Mouse (Mus musculus) intestine, postnatal 0 days (tissue): Measurements from ENCODE around the gene Acap1. TPM values are rescaled to one million over a fixed set of nuclear protein-coding genes. Genes with fewer than 3 reads are reported as not detected.
A peak's percentile ranks its signal among the peaks of the same experiment; 100 is the strongest.

Source experiments
- ATAC-seq: fragments of 200-750 bp; cut with Nextera tagmentation; 2 replicates; pipeline ENCODE4 v1.8.0; 2017; ENCODE audit warnings: mild to moderate bottlenecking, moderate TSS enrichment, moderate library complexity
- H3K27ac ChIP-seq: fragments of 300-500 bp; sonication (generic); 2 replicates; pipeline ENCODE4 v1.5.1; 2014; ENCODE audit warnings: mild to moderate bottlenecking, low read depth, low read length, moderate library complexity
- H3K27me3 ChIP-seq: fragments of 300-500 bp; sonication (generic); replicated peaks from 2 replicates; pipeline ENCODE4 v1.6.1; 2014; ENCODE audit warnings: low read length, mixed read lengths; ENCODE audit not compliant: control insufficient read depth, insufficient read depth
- H3K36me3 ChIP-seq: fragments of 300-500 bp; sonication (generic); 2 replicates; pipeline ENCODE4 v1.6.1; 2014; ENCODE audit warnings: mild to moderate bottlenecking, moderate library complexity; ENCODE audit not compliant: control insufficient read depth, insufficient read depth
- H3K4me1 ChIP-seq: fragments of 300-500 bp; sonication (generic); replicated peaks from 2 replicates; pipeline ENCODE4 v1.6.1; 2014; ENCODE audit warnings: antibody characterized with exemption, low read length, mixed read lengths; ENCODE audit not compliant: control insufficient read depth, insufficient read depth
- H3K4me2 ChIP-seq: fragments of 300-500 bp; sonication (generic); replicated peaks from 2 replicates; pipeline ENCODE4 v1.6.1; 2014; ENCODE audit warnings: low read depth, mild to moderate bottlenecking, moderate library complexity
- H3K4me3 ChIP-seq: fragments of 300-500 bp; sonication (generic); 2 replicates; pipeline ENCODE4 v1.5.1; 2014; ENCODE audit warnings: low read depth, low read length
- H3K9ac ChIP-seq: fragments of 300-500 bp; sonication (generic); 2 replicates; pipeline ENCODE4 v1.6.1; 2014; ENCODE audit warnings: mild to moderate bottlenecking, low read depth, low read length
- H3K9me3 ChIP-seq: fragments of 300-500 bp; sonication (generic); 2 replicates; pipeline ENCODE4 v1.6.1; 2016; ENCODE audit warnings: mixed run types; ENCODE audit not compliant: control insufficient read depth
- CTCF ChIP-seq: sonication (generic); IDR thresholded peaks from 2 replicates; pipeline ENCODE4 v1.5.1; 2016; ENCODE audit warnings: low read depth, mild to moderate bottlenecking, control low read depth, antibody characterized with exemption, moderate library complexity
- WGBS: fragments of 180-500 bp; shearing (Covaris S2); extraction: QIAGEN DNeasy Blood & Tissue Kit; methylation state at CpG from one replicate; pipeline ENCODE4 v1.1.7; 2014; 5-methylcytosine and 5-hydroxymethylcytosine counted together
- polyA plus RNA-seq: library from polyadenylated mRNA; unstranded; fragments of >200 nt; fragmentation: Nextera tagmentation; extraction: Ambion mirVana; gene quantifications from 2 replicates; pipeline ENCODE4 v1.2.1, GENCODE M21; 2015

Gene Acap1
- polyA plus RNA-seq, 1 experiment from 2014 or later, result 1.1 TPM

DNA sequence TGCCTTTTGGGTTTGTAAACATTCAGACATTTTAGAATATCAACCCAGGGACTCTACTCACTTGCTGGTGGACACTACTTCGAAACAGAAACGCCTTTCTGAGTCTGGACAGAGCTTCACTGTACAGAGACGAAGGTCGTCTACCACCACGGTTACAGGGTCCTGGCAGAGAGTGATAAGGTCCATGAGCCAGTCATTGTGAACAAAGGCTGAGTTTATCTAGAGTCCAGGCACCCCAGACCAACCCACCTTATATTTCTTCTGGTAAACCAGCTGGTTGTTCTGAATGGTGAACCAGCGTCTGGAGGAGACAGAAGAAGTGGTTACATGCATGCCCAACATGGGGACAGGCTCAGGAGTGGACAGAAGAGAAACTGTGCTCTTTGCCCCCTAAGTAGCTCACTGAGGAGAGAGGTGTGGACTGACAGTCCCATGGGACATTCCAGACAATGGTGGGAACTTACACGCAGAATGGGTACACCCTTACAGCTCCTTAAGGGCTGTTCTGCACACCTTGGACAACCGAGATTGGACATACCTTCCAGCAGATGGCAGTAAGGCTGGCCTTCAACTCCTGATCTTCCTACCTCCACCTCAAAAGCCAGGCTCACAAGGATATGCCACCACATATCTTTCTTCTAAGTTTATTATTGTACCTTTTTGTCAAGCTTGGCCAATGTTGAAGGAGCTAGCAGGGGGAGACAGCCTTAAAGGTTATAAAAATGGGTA lies 8.3 kb downstream of the Acap1 start:
- 0 out of 2 replicates have a peak, but pooled peaks have one; percentile 29 for ATAC-seq
- no peak overlapping the region for H3K4me3 ChIP-seq
- 61% methylated on average over 8 of the region's 8 CpGs for WGBS
- peak; percentile 84 for TF ChIP-seq CTCF
- H3K4me1 ChIP-seq, result no peaks in the 10 kb centered on the region
- no peaks in the 10 kb centered on the region for H3K36me3 ChIP-seq
- H3K9ac ChIP-seq, result no peak overlapping the region
- H3K27me3 ChIP-seq, result no peaks in the 10 kb centered on the region
- no peaks in the 10 kb centered on the region for H3K9me3 ChIP-seq
- no peak overlapping the region for H3K4me2 ChIP-seq
- no peak overlapping the region for H3K27ac ChIP-seq

- Histone ChIP-seq H3K36me3 (no peaks in the 10 kb centered on the region), H3K27me3 (no peaks in the 10 kb centered on the region), H3K4me1 (peaks cover 5% of the 10 kb centered on the region; the same call in 1 of the 2 replicates), H3K27ac (no peak overlapping the region), H3K9me3 (no peaks in the 10 kb centered on the region), H3K4me2 (no peak overlapping the region), H3K4me3 (no peak overlapping the region), H3K9ac (no peak overlapping the region)
- no peak for TF ChIP-seq CTCF
- 76% methylated on average over 8 of the region's 8 CpGs for WGBS
- no peak for ATAC-seq
Observed at GRCm38 (mm10) chr11:69884663-69885062, 10.7 kb downstream of the Acap1 start.

DNA sequence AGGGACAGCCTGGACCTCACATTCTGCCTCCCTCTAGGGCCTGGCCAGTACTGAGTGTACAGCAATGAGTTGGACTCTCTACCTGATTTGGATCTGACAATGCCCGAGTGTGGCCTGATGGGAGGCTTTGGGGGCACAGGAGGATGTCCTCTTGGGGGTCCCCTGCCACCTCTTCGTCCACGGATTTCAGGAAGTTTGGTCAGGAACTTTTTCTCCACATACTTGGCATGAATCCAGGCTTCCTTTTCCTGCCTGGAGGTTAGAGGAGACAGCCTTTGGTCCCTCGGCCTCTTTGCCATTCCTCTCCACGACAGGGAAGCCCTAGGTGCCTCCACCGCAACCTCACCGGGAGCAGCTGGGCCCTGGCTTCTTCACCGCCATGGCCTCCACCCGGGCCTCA lies 11.1 kb downstream of the Acap1 start:
- H3K9me3 ChIP-seq, result no peaks in the 10 kb centered on the region
- no peak for ATAC-seq
- H3K36me3 ChIP-seq, result no peaks in the 10 kb centered on the region
- no peaks in the 10 kb centered on the region for H3K27me3 ChIP-seq
- H3K4me1 ChIP-seq, result peaks cover 5% of the 10 kb centered on the region; the same call in 1 of the 2 replicates
- TF ChIP-seq CTCF, result no peak
- H3K27ac ChIP-seq, result no peak overlapping the region
- H3K4me2 ChIP-seq, result no peak overlapping the region
- WGBS, result 56% methylated on average over 9 of the region's 9 CpGs
- H3K9ac ChIP-seq, result no peak overlapping the region
- no peak overlapping the region for H3K4me3 ChIP-seq

GRCm38 (mm10) chr11:69883527-69884151 lies 11.7 kb downstream of the Acap1 start:
- TF ChIP-seq CTCF, result no peak
- Histone ChIP-seq H3K27ac (no peak overlapping the region), H3K36me3 (no peaks in the 10 kb centered on the region), H3K9ac (no peak overlapping the region), H3K4me3 (no peak overlapping the region), H3K27me3 (no peaks in the 10 kb centered on the region), H3K9me3 (no peaks in the 10 kb centered on the region), H3K4me2 (no peak overlapping the region), H3K4me1 (peaks cover 5% of the 10 kb centered on the region; the same call in 1 of the 2 replicates)
- 80% methylated on average over 8 of the region's 8 CpGs for WGBS
- no peak for ATAC-seq

DNA sequence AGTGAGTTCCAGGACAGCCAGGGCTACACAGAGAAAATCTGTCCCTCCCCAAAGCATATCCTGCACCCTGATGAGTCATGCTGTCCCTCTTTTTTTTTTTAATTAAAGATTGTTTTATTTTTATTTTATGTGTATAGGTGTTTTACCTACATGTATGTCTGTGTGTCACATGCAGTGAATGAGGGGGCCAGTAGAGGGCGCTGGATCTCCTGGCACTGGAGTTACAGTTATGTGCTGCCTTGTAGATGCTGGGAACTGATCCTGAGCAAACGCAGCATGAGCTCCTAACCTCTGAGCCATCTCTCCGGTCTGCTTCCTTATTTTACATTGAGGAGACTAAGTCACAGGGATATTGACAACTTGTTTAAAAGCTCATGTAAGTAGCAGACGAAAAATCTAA lies 12.3 kb downstream of the Acap1 start:
- Histone ChIP-seq H3K4me1 (peaks cover 5% of the 10 kb centered on the region; the same call in 1 of the 2 replicates), H3K27me3 (no peaks in the 10 kb centered on the region), H3K4me3 (no peak overlapping the region), H3K4me2 (no peak overlapping the region), H3K9ac (no peak overlapping the region), H3K27ac (no peak overlapping the region), H3K36me3 (no peaks in the 10 kb centered on the region), H3K9me3 (no peaks in the 10 kb centered on the region)
- ATAC-seq, result no peak
- peak; percentile 63 for TF ChIP-seq CTCF
- 67% methylated on average over 4 of the region's 4 CpGs for WGBS

DNA sequence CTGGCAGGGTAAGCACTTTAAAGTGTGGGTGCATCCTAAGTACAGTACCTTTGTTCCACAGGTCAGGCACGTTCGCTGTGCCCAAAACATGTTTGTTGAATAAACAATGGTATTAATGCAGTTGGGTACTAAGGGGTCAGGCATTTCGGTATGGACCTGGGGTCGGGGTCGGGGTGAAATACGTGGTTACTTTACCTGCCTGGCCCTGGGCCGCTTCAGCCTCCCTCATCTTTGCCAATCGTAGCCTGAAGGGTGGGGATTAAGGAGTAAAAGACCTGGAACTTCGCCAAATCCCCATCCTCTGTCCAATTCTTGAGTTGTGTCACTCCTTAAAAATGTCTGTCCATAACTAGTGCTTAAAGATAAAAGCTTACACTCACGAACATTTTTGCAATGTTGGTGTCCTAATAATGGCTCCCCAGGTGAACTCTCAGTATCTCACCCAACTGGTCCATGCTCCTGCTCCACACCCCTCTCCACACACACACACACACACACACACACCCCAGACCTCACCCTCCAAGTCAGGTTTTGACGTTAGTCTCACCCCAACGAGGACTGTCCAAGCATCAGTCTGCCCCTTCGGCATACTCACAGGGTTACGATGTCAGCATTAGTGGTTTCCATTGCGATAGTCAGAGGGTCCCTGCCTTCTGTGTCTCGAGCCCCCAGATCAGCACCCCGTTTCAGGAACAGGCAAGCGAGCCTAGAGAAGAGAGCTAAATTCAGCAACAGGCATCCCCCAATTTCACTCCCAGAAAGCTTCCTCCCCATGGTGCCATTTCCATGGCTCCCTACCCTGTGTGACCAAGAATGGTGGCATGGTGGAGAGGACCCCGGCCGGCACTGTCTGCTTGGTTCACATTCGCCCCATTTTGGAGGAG lies 13.3 kb downstream of the Acap1 start:
- no peak for ATAC-seq
- H3K4me3 ChIP-seq, result peak overlapping the region; percentile 62
- H3K27me3 ChIP-seq, result no peaks in the 10 kb centered on the region
- H3K4me2 ChIP-seq, result peak overlapping the region; percentile 87
- no peaks in the 10 kb centered on the region for H3K36me3 ChIP-seq
- H3K4me1 ChIP-seq, result peaks cover 5% of the 10 kb centered on the region; the same call in 1 of the 2 replicates
- 56% methylated on average over 21 of the region's 21 CpGs for WGBS
- TF ChIP-seq CTCF, result no peak
- H3K9me3 ChIP-seq, result no peaks in the 10 kb centered on the region
- peak overlapping the region; percentile 51; the same call in 1 of the 2 replicates for H3K9ac ChIP-seq
- 0 out of 2 replicates have a peak overlapping the region, but pooled peaks have one; percentile 76 for H3K27ac ChIP-seq
